Mouse (Mus musculus) forebrain, embryonic 11.5 days (tissue): ENCODE data around the gene Sspn. TPM values are rescaled to one million over a fixed set of nuclear protein-coding genes. Genes with fewer than 3 reads are reported as not detected.

Experiments
- ATAC-seq: fragments of 200-750 bp; cut with Nextera tagmentation; replicated peaks from 2 replicates; pipeline ENCODE4 v1.8.0; 2017; ENCODE audit warnings: moderate TSS enrichment; ENCODE audit not compliant: low FRiP score
- DNase-seq: peaks from one replicate; pipeline ENCODE4 v3.0.0-alpha.2; 2017; ENCODE audit warnings: low spot score
- H3K27ac ChIP-seq: fragments of 300-500 bp; sonication (generic); 2 replicates; pipeline ENCODE4 v1.5.1; 2014; ENCODE audit warnings: low read depth, low read length
- H3K27me3 ChIP-seq: fragments of 300-500 bp; sonication (generic); 2 replicates; pipeline ENCODE4 v1.6.1; 2014; ENCODE audit warnings: mild to moderate bottlenecking, low read length, mixed read lengths; ENCODE audit not compliant: control insufficient read depth, insufficient read depth
- H3K36me3 ChIP-seq: fragments of 300-500 bp; sonication (generic); 2 replicates; pipeline ENCODE4 v1.6.1; 2014; ENCODE audit warnings: mild to moderate bottlenecking, low read length, moderate library complexity, mixed read lengths; ENCODE audit not compliant: control insufficient read depth, insufficient read depth
- H3K4me1 ChIP-seq: fragments of 300-500 bp; sonication (generic); replicated peaks from 2 replicates; pipeline ENCODE4 v1.6.1; 2014; ENCODE audit warnings: low read length, mixed read lengths; ENCODE audit not compliant: control insufficient read depth, insufficient read depth
- H3K4me2 ChIP-seq: fragments of 300-500 bp; sonication (generic); 2 replicates; pipeline ENCODE4 v1.6.1; 2014; ENCODE audit warnings: low read depth, mild to moderate bottlenecking, low read length, moderate library complexity, mixed read lengths; ENCODE audit not compliant: severe bottlenecking
- H3K4me3 ChIP-seq: fragments of 300-500 bp; sonication (generic); 2 replicates; pipeline ENCODE4 v1.5.1; 2014; ENCODE audit warnings: low read depth, low read length
- H3K9ac ChIP-seq: fragments of 300-500 bp; sonication (generic); 2 replicates; pipeline ENCODE4 v1.6.1; 2014; ENCODE audit warnings: low read length
- H3K9me3 ChIP-seq: fragments of 300-500 bp; sonication (generic); 2 replicates; pipeline ENCODE4 v1.6.1; 2016; ENCODE audit warnings: low read length, mixed read lengths; ENCODE audit not compliant: control insufficient read depth
- WGBS: fragments of 180-500 bp; shearing (Covaris S2); extraction: QIAGEN DNeasy Blood & Tissue Kit; methylation state at CpG from one replicate; pipeline ENCODE4 v1.1.7; 2014; 5-methylcytosine and 5-hydroxymethylcytosine counted together
- polyA plus RNA-seq: library from polyadenylated mRNA; unstranded; fragments of >200 nt; fragmentation: Nextera tagmentation; extraction: Ambion mirVana; gene quantifications from 2 replicates; pipeline ENCODE4 v1.2.1, GENCODE M21; 2014

Gene Sspn
- polyA plus RNA-seq, 1 experiment from 2014 or later = 2.0 TPM

GRCm38 (mm10) chr6:145973356-145973755 lies 41.9 kb downstream of the Sspn start:
- no peak overlapping the region for H3K4me3 ChIP-seq
- DNase-seq (no peak), ATAC-seq (no peak)
- no peak overlapping the region for H3K9ac ChIP-seq
- H3K4me2 ChIP-seq = no peak overlapping the region
- WGBS = 76% methylated on average over 5 of the region's 5 CpGs
- H3K4me1 ChIP-seq = no peaks in the 10 kb centered on the region
- no peak overlapping the region for H3K27ac ChIP-seq
- no peaks in the 10 kb centered on the region for H3K27me3 ChIP-seq
- H3K36me3 ChIP-seq = no peaks in the 10 kb centered on the region
- H3K9me3 ChIP-seq = no peaks in the 10 kb centered on the region

GRCm38 (mm10) chr6:145974766-145975165 lies 43.3 kb downstream of the Sspn start:
- DNase-seq = no peak
- H3K36me3 ChIP-seq = no peaks in the 10 kb centered on the region
- H3K27ac ChIP-seq = no peak overlapping the region
- WGBS = 89% methylated on average over 7 of the region's 7 CpGs
- ATAC-seq = no peak
- no peak overlapping the region for H3K4me3 ChIP-seq
- H3K27me3 ChIP-seq = no peaks in the 10 kb centered on the region
- H3K4me2 ChIP-seq = no peak overlapping the region
- no peak overlapping the region for H3K9ac ChIP-seq
- no peaks in the 10 kb centered on the region for H3K9me3 ChIP-seq
- no peaks in the 10 kb centered on the region for H3K4me1 ChIP-seq

- no peak overlapping the region for H3K4me2 ChIP-seq
- H3K27ac ChIP-seq = no peak overlapping the region
- DNase-seq (no peak), ATAC-seq (no peak)
- WGBS = 80% methylated on average over 3 of the region's 3 CpGs
- H3K36me3 ChIP-seq = no peaks in the 10 kb centered on the region
- H3K9ac ChIP-seq = no peak overlapping the region
- no peaks in the 10 kb centered on the region for H3K27me3 ChIP-seq
- no peak overlapping the region for H3K4me3 ChIP-seq
- no peaks in the 10 kb centered on the region for H3K9me3 ChIP-seq
- no peaks in the 10 kb centered on the region for H3K4me1 ChIP-seq
Observed at GRCm38 (mm10) chr6:145977344-145977743, 45.9 kb downstream of the Sspn start.

GRCm38 (mm10) chr6:145977771-145978450 lies 46.5 kb downstream of the Sspn start:
- 80% methylated on average over 8 of the region's 8 CpGs for WGBS
- no peak overlapping the region for H3K4me3 ChIP-seq
- no peak overlapping the region for H3K4me2 ChIP-seq
- H3K36me3 ChIP-seq = no peaks in the 10 kb centered on the region
- H3K4me1 ChIP-seq = no peaks in the 10 kb centered on the region
- H3K27me3 ChIP-seq = no peaks in the 10 kb centered on the region
- no peaks in the 10 kb centered on the region for H3K9me3 ChIP-seq
- DNase-seq (no peak), ATAC-seq (no peak)
- no peak overlapping the region for H3K9ac ChIP-seq
- H3K27ac ChIP-seq = no peak overlapping the region

DNA sequence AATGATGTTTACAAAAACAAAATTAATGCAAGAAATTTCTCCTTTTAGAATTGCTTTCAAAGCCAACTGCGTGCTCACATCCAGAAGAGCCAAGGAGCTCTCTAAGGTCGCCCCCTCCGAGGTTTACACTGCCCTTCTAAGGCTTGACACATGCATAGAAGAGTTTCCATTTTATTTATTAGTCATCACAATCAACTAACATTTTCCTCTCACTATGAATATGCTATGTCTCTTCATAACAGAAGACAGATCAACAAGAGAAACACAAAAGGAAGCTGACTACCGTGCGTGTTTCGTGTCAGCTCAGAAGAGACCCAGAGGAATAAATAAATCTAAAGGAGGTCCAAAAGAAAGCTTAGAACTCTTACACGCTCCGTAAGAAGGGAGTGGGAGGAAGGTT lies 49.6 kb downstream of the Sspn start:
- H3K4me3 ChIP-seq = no peak overlapping the region
- H3K4me1 ChIP-seq = no peaks in the 10 kb centered on the region
- no peak overlapping the region for H3K4me2 ChIP-seq
- no peaks in the 10 kb centered on the region for H3K27me3 ChIP-seq
- WGBS = 87% methylated on average over 8 of the region's 8 CpGs
- no peaks in the 10 kb centered on the region for H3K9me3 ChIP-seq
- H3K36me3 ChIP-seq = no peaks in the 10 kb centered on the region
- no peak for ATAC-seq
- H3K9ac ChIP-seq = no peak overlapping the region
- no peak overlapping the region for H3K27ac ChIP-seq
- no peak for DNase-seq

- no peaks in the 10 kb centered on the region for H3K36me3 ChIP-seq
- H3K27ac ChIP-seq = no peak overlapping the region
- H3K4me3 ChIP-seq = no peak overlapping the region
- H3K9me3 ChIP-seq = no peaks in the 10 kb centered on the region
- ATAC-seq (no peak), DNase-seq (no peak)
- WGBS = 96% methylated on average over 4 of the region's 4 CpGs
- H3K4me1 ChIP-seq = no peaks in the 10 kb centered on the region
- no peak overlapping the region for H3K9ac ChIP-seq
- no peaks in the 10 kb centered on the region for H3K27me3 ChIP-seq
- no peak overlapping the region for H3K4me2 ChIP-seq
Observed at GRCm38 (mm10) chr6:145982335-145982734, 50.9 kb downstream of the Sspn start.

DNA sequence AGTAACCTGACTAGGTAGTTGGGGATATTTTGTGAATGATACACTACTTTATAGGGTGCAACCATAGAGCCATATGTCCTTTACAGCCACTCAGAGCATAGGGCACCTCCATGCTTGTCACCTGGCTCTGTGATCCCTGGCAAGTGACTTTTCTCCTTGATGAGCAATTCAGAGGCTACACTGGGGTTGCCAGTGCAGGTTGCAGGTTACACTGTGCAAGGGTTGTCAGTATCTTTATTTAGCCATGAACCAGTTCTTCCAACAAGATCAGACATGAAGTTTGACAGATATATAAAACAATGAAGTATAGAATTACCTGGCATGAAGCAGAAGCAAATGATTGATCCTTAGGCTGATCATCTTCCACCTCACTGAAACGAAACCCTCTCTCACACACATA lies 59.1 kb downstream of the Sspn start:
- Histone ChIP-seq H3K9ac (no peak overlapping the region), H3K9me3 (no peaks in the 10 kb centered on the region), H3K4me1 (no peaks in the 10 kb centered on the region), H3K36me3 (no peaks in the 10 kb centered on the region), H3K4me2 (no peak overlapping the region), H3K4me3 (no peak overlapping the region), H3K27ac (no peak overlapping the region), H3K27me3 (no peaks in the 10 kb centered on the region)
- DNase-seq = no peak
- WGBS = 68% methylated on average over 1 of the region's 1 CpGs
- no peak for ATAC-seq

DNA sequence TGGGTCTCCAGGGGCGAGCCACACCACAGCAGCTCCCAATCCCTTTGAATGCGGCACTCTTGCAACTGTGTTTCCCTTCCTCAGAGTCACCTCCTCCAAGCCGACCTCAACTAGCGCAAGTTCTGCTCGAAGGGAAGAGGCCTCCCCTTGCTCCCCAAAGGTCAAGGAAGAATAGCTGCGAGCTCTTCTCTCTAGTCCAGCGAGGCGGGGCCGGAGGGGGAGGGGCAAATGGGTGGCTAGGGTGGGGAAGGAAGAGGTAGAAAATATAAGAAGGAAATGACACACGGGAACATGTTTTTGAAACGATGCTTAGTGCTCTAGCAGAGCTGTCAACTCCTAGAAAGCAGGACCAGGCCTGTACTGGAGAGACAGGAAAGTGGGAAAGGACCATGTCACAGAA lies 61.1 kb downstream of the Sspn start:
- ATAC-seq = no peak
- Histone ChIP-seq H3K4me2 (no peak overlapping the region), H3K9ac (no peak overlapping the region), H3K27me3 (no peaks in the 10 kb centered on the region), H3K27ac (no peak overlapping the region), H3K9me3 (no peaks in the 10 kb centered on the region), H3K4me1 (no peaks in the 10 kb centered on the region), H3K36me3 (no peaks in the 10 kb centered on the region), H3K4me3 (no peak overlapping the region)
- DNase-seq = no peak
- WGBS = 83% methylated on average over 11 of the region's 11 CpGs

- Histone ChIP-seq H3K27me3 (no peaks in the 10 kb centered on the region), H3K36me3 (no peaks in the 10 kb centered on the region), H3K9me3 (no peaks in the 10 kb centered on the region), H3K4me2 (no peak overlapping the region), H3K4me3 (no peak overlapping the region), H3K9ac (no peak overlapping the region), H3K4me1 (no peaks in the 10 kb centered on the region), H3K27ac (no peak overlapping the region)
- DNase-seq (no peak), ATAC-seq (no peak)
- 92% methylated on average over 10 of the region's 10 CpGs for WGBS
Observed at GRCm38 (mm10) chr6:145992985-145993384, 61.5 kb downstream of the Sspn start.
